Mouse (Mus musculus): ENCODE measurements around the gene Ltbr.

Gene Ltbr

GRCm38 (mm10) chr6:125344866-125345265, 31.2 kb upstream of the Ltbr start:
- DNase-seq = no peak

GRCm38 (mm10) chr6:125344084-125344483, 30.4 kb upstream of the Ltbr start:
- no peak for DNase-seq

- no peak for DNase-seq
Measured at GRCm38 (mm10) chr6:125342198-125342597, 28.5 kb upstream of the Ltbr start.

GRCm38 (mm10) chr6:125340244-125340643, 26.6 kb upstream of the Ltbr start:
- DNase-seq = no peak

GRCm38 (mm10) chr6:125338791-125339660, 25.3 kb upstream of the Ltbr start:
- no peak for DNase-seq

- no peak for DNase-seq
Measured at GRCm38 (mm10) chr6:125334356-125334755, 20.7 kb upstream of the Ltbr start.

- DNase-seq = no peak
Measured at GRCm38 (mm10) chr6:125333112-125333899, 19.6 kb upstream of the Ltbr start.

- DNase-seq = peak; percentile 76
Measured at GRCm38 (mm10) chr6:125330626-125331326, 17.1 kb upstream of the Ltbr start.

GRCm38 (mm10) chr6:125328243-125328642, 14.6 kb upstream of the Ltbr start:
- no peak for DNase-seq

GRCm38 (mm10) chr6:125325337-125325736, 11.7 kb upstream of the Ltbr start:
- no peak for DNase-seq

GRCm38 (mm10) chr6:125323547-125323946, 9.9 kb upstream of the Ltbr start:
- no peak for DNase-seq

GRCm38 (mm10) chr6:125322794-125323193, 9.1 kb upstream of the Ltbr start:
- DNase-seq = no peak

- no peak for DNase-seq
Measured at GRCm38 (mm10) chr6:125321114-125321855, 7.6 kb upstream of the Ltbr start.

GRCm38 (mm10) chr6:125320323-125320722, 6.6 kb upstream of the Ltbr start, which contains the start of gene Scnn1a:
Gene Scnn1a, plus strand, starts transcription at chr6:125320659.
- DNase-seq = no peak

- no peak for DNase-seq
Measured at GRCm38 (mm10) chr6:125319919-125320296, 6.2 kb upstream of the Ltbr start.

GRCm38 (mm10) chr6:125318981-125319918, 5.6 kb upstream of the Ltbr start:
- no peak for DNase-seq

GRCm38 (mm10) chr6:125317077-125317476, 3.4 kb upstream of the Ltbr start:
- DNase-seq = no peak

- DNase-seq = no peak
Measured at GRCm38 (mm10) chr6:125314746-125315145, 1.1 kb upstream of the Ltbr start.

- DNase-seq = no peak
Measured at GRCm38 (mm10) chr6:125314231-125314563, 512 bp upstream of the Ltbr start.

- no peak for DNase-seq
Measured at GRCm38 (mm10) chr6:125312581-125313355, 917 bp downstream of the Ltbr start.

- DNase-seq = no peak
Measured at GRCm38 (mm10) chr6:125312171-125312570, 1.5 kb downstream of the Ltbr start.

Measured in layer of hippocampus, adult 9-11 months (tissue).